Mouse (Mus musculus) limb, embryonic 13.5 days (tissue): Measurements from ENCODE around the gene Ift172. TPM values are rescaled to one million over a fixed set of nuclear protein-coding genes. Genes with fewer than 3 reads are reported as not detected.
"Not testable (repeated sequence)": the region's sequence is repeated elsewhere in the genome, so short reads cannot be mapped to it uniquely, and the experiment has no call there.

Experiments
- ATAC-seq: fragments of 200-750 bp; cut with Nextera tagmentation; 2 replicates; pipeline ENCODE4 v1.8.0; 2017; ENCODE audit warnings: low read depth, moderate number of reproducible peaks, moderate TSS enrichment; ENCODE audit not compliant: low FRiP score
- H3K27ac ChIP-seq: fragments of 300-500 bp; sonication (generic); 2 replicates; pipeline ENCODE4 v1.5.1; 2015; ENCODE audit warnings: inconsistent platforms, mild to moderate bottlenecking, moderate library complexity
- H3K27me3 ChIP-seq: fragments of 300-500 bp; sonication (generic); 2 replicates; pipeline ENCODE4 v1.6.1; 2015; ENCODE audit warnings: mild to moderate bottlenecking, inconsistent platforms
- H3K36me3 ChIP-seq: fragments of 300-500 bp; sonication (generic); 2 replicates; pipeline ENCODE4 v1.6.1; 2015; ENCODE audit warnings: inconsistent platforms, mild to moderate bottlenecking, moderate library complexity
- H3K4me1 ChIP-seq: fragments of 300-500 bp; sonication (generic); 2 replicates; pipeline ENCODE4 v1.6.1; 2015; ENCODE audit warnings: inconsistent platforms
- H3K4me2 ChIP-seq: fragments of 300-500 bp; sonication (generic); replicated peaks from 2 replicates; pipeline ENCODE4 v1.6.1; 2015; ENCODE audit warnings: inconsistent platforms, mild to moderate bottlenecking, moderate library complexity
- H3K4me3 ChIP-seq: fragments of 300-500 bp; sonication (generic); 2 replicates; pipeline ENCODE4 v1.5.1; 2015; ENCODE audit warnings: moderate library complexity, mild to moderate bottlenecking, inconsistent platforms
- H3K9ac ChIP-seq: fragments of 300-500 bp; sonication (generic); 2 replicates; pipeline ENCODE4 v1.6.1; 2015; ENCODE audit warnings: mild to moderate bottlenecking, inconsistent platforms
- H3K9me3 ChIP-seq: fragments of 300-500 bp; sonication (generic); 2 replicates; pipeline ENCODE4 v1.6.1; 2016; ENCODE audit warnings: inconsistent platforms
- WGBS: fragments of 180-500 bp; shearing (Covaris S2); methylation state at CpG from one replicate; pipeline ENCODE4 v1.1.7; 2015; 5-methylcytosine and 5-hydroxymethylcytosine counted together
- polyA plus RNA-seq: library from polyadenylated mRNA; unstranded; fragments of >200 nt; fragmentation: Nextera tagmentation; extraction: Ambion mirVana; gene quantifications from 2 replicates; pipeline ENCODE4 v1.2.1, GENCODE M21; 2015

Ift172 gene
- polyA plus RNA-seq, 1 experiment from 2014 or later: 45.0 TPM

- Histone ChIP-seq H3K4me1 (peaks cover 9% of the 10 kb centered on the region), H3K27me3 (no peaks in the 10 kb centered on the region), H3K36me3 (no peaks in the 10 kb centered on the region), H3K9me3 (no peaks in the 10 kb centered on the region), H3K4me3 (no peak overlapping the region), H3K9ac (no peak overlapping the region), H3K4me2 (no peak overlapping the region), H3K27ac (no peak overlapping the region)
- ATAC-seq: no peak
- WGBS: 87% methylated on average over 9 of the region's 9 CpGs
Measured at GRCm38 (mm10) chr5:31222696-31223095, 68.2 kb downstream of the Ift172 start.

- no peaks in the 10 kb centered on the region for H3K36me3 ChIP-seq
- WGBS: 15% methylated on average over 11 of the region's 11 CpGs
- peak overlapping the region; percentile 76 for H3K4me2 ChIP-seq
Measured at GRCm38 (mm10) chr5:31221304-31221945, 69.5 kb downstream of the Ift172 start.

GRCm38 (mm10) chr5:31220448-31221303, 70.2 kb downstream of the Ift172 start, which contains the start of gene Ppm1g:
Ppm1g (minus strand) TSS chr5:31220687.
- peak; percentile 96 for ATAC-seq
- H3K4me1 ChIP-seq: peaks cover 9% of the 10 kb centered on the region
- WGBS: under 1% methylated on average over 70 of the region's 70 CpGs
- peak within 1 kb of the TSS; percentile 92 for H3K27ac ChIP-seq
- H3K27me3 ChIP-seq: no peaks in the 10 kb centered on the region
- H3K4me2 ChIP-seq: peak within 1 kb of the TSS; percentile 76
- H3K9me3 ChIP-seq: no peaks in the 10 kb centered on the region
- H3K9ac ChIP-seq: peak within 1 kb of the TSS; percentile 94
- no peaks in the 10 kb centered on the region for H3K36me3 ChIP-seq
- H3K4me3 ChIP-seq: peak within 1 kb of the TSS; percentile 99

More at GRCm38 (mm10) chr5:31221304-31221945, 69.5 kb downstream of the Ift172 start:
- Histone ChIP-seq H3K4me1 (peaks cover 9% of the 10 kb centered on the region), H3K27ac (peak overlapping the region; percentile 92), H3K9ac (peak overlapping the region; percentile 76), H3K9me3 (no peaks in the 10 kb centered on the region), H3K27me3 (no peaks in the 10 kb centered on the region), H3K4me3 (peak overlapping the region; percentile 99)
- ATAC-seq: no peak

- Histone ChIP-seq H3K9ac (peak overlapping the region; percentile 94), H3K4me1 (peaks cover 9% of the 10 kb centered on the region), H3K27ac (peak overlapping the region; percentile 92), H3K27me3 (no peaks in the 10 kb centered on the region), H3K9me3 (no peaks in the 10 kb centered on the region), H3K4me3 (peak overlapping the region; percentile 99), H3K4me2 (peak overlapping the region; percentile 76), H3K36me3 (no peaks in the 10 kb centered on the region)
- peak; percentile 49 for ATAC-seq
- WGBS: under 1% methylated on average over 40 of the region's 40 CpGs
Measured at GRCm38 (mm10) chr5:31219911-31220447, 70.9 kb downstream of the Ift172 start.

- Histone ChIP-seq H3K27me3 (no peaks in the 10 kb centered on the region), H3K4me3 (peak overlapping the region; percentile 99), H3K4me1 (peaks cover 9% of the 10 kb centered on the region), H3K4me2 (peak overlapping the region; percentile 76), H3K36me3 (no peaks in the 10 kb centered on the region), H3K9me3 (no peaks in the 10 kb centered on the region), H3K9ac (peak overlapping the region; percentile 94), H3K27ac (peak overlapping the region; percentile 92; the same call in 1 of the 2 replicates)
- WGBS: under 1% methylated on average over 11 of the region's 11 CpGs
- ATAC-seq: no peak
Measured at GRCm38 (mm10) chr5:31219474-31219873, 71.4 kb downstream of the Ift172 start.

- Histone ChIP-seq H3K9ac (no peak overlapping the region), H3K4me3 (peak overlapping the region; percentile 99), H3K4me2 (peak overlapping the region; percentile 76), H3K27ac (no peak overlapping the region; the same call in 1 of the 2 replicates), H3K9me3 (no peaks in the 10 kb centered on the region), H3K27me3 (no peaks in the 10 kb centered on the region), H3K36me3 (no peaks in the 10 kb centered on the region), H3K4me1 (peaks cover 9% of the 10 kb centered on the region)
- 0% methylated on average over 2 of the region's 2 CpGs for WGBS
- no peak for ATAC-seq
Measured at GRCm38 (mm10) chr5:31219070-31219469, 71.8 kb downstream of the Ift172 start.

GRCm38 (mm10) chr5:31218294-31218693, 72.6 kb downstream of the Ift172 start:
- 58% methylated on average over 7 of the region's 7 CpGs for WGBS

GRCm38 (mm10) chr5:31216554-31216953, 74.4 kb downstream of the Ift172 start:
- not testable (repeated sequence) for H3K4me1 ChIP-seq
- 90% methylated on average over 6 of the region's 6 CpGs for WGBS

More at GRCm38 (mm10) chr5:31218294-31218693, 72.6 kb downstream of the Ift172 start:
- H3K9ac ChIP-seq: no peak overlapping the region
- no peaks in the 10 kb centered on the region for H3K9me3 ChIP-seq
- no peaks in the 10 kb centered on the region for H3K36me3 ChIP-seq
- ATAC-seq: no peak
- H3K4me1 ChIP-seq: peaks cover 9% of the 10 kb centered on the region
- H3K4me2 ChIP-seq: no peak overlapping the region
- H3K27me3 ChIP-seq: no peaks in the 10 kb centered on the region
- H3K27ac ChIP-seq: no peak overlapping the region
- no peak overlapping the region for H3K4me3 ChIP-seq

GRCm38 (mm10) chr5:31204421-31204820, 86.5 kb downstream of the Ift172 start:
- ATAC-seq: no peak
- H3K9ac ChIP-seq: no peak overlapping the region
- no peaks in the 10 kb centered on the region for H3K27me3 ChIP-seq
- no peak overlapping the region for H3K27ac ChIP-seq
- H3K4me2 ChIP-seq: no peak overlapping the region
- H3K9me3 ChIP-seq: peaks cover 6% of the 10 kb centered on the region
- peaks cover 71% of the 10 kb centered on the region for H3K36me3 ChIP-seq
- WGBS: 92% methylated on average over 6 of the region's 6 CpGs
- H3K4me3 ChIP-seq: no peak overlapping the region
- H3K4me1 ChIP-seq: peaks cover 23% of the 10 kb centered on the region

More at GRCm38 (mm10) chr5:31216554-31216953, 74.4 kb downstream of the Ift172 start:
- H3K4me2 ChIP-seq, H3K9me3 ChIP-seq, H3K36me3 ChIP-seq, ATAC-seq, H3K27me3 ChIP-seq, H3K4me3 ChIP-seq, H3K27ac ChIP-seq, H3K9ac ChIP-seq: not testable (repeated sequence)

- Histone ChIP-seq H3K4me1 (peaks cover 23% of the 10 kb centered on the region), H3K27ac (no peak overlapping the region), H3K9ac (no peak overlapping the region), H3K9me3 (peaks cover 6% of the 10 kb centered on the region), H3K4me3 (no peak overlapping the region), H3K36me3 (peaks cover 77% of the 10 kb centered on the region), H3K27me3 (no peaks in the 10 kb centered on the region), H3K4me2 (no peak overlapping the region)
- WGBS: 89% methylated on average over 2 of the region's 2 CpGs
- no peak for ATAC-seq
Measured at GRCm38 (mm10) chr5:31203866-31204265, 87.0 kb downstream of the Ift172 start.
